Mouse (Mus musculus): ENCODE results near the gene Bspry. TPM values are rescaled to one million over a fixed set of nuclear protein-coding genes. Genes with fewer than 3 reads are reported as not detected.

Bspry gene
- polyA plus RNA-seq, 1 experiment from 2014 or later: 38.2 TPM

- Histone ChIP-seq H3K9ac (ENCODE audit: low read depth, low read length) (no peak overlapping the region), H3K9me3 (replicated peaks; ENCODE audit: low read length) (no peaks in the 10 kb centered on the region), H3K4me2 (ENCODE audit: low read length) (no peak overlapping the region), H3K27me3 (ENCODE audit: insufficient read depth, low read length) (no peaks in the 10 kb centered on the region), H3K27ac (peak overlapping the region; percentile 81), H3K36me3 (ENCODE audit: insufficient read depth, low read length) (peaks cover 14% of the 10 kb centered on the region), H3K4me3 (replicated peaks; ENCODE audit: low read depth, low read length) (no peak overlapping the region), H3K4me1 (replicated peaks; ENCODE audit: insufficient read depth, low read length) (peaks cover 38% of the 10 kb centered on the region)
- TF ChIP-seq CTCF (IDR thresholded peaks at IDR 0.05; ENCODE audit: low read depth): no peak
- DNase-seq (ENCODE audit: low spot score) (no peak), ATAC-seq (replicated peaks; ENCODE audit: low FRiP score, low read depth) (no peak)
- 85% methylated on average over 1 of the region's 1 CpGs for WGBS
Measured at GRCm38 (mm10) chr4:62516579-62516978, 36.7 kb downstream of the Bspry start.

- DNase-seq (ENCODE audit: low spot score) (no peak), ATAC-seq (replicated peaks; ENCODE audit: low FRiP score, low read depth) (no peak)
- no peak for TF ChIP-seq CTCF (IDR thresholded peaks at IDR 0.05; ENCODE audit: low read depth)
- H3K9me3 ChIP-seq (replicated peaks; ENCODE audit: low read length): no peaks in the 10 kb centered on the region
- H3K27me3 ChIP-seq (ENCODE audit: insufficient read depth, low read length): no peaks in the 10 kb centered on the region
- 86% methylated on average over 8 of the region's 8 CpGs for WGBS
- H3K27ac ChIP-seq: peak overlapping the region; percentile 90
- no peak overlapping the region for H3K4me3 ChIP-seq (replicated peaks; ENCODE audit: low read depth, low read length)
- H3K4me2 ChIP-seq (ENCODE audit: low read length): no peak overlapping the region
- peaks cover 38% of the 10 kb centered on the region for H3K4me1 ChIP-seq (replicated peaks; ENCODE audit: insufficient read depth, low read length)
- peaks cover 10% of the 10 kb centered on the region for H3K36me3 ChIP-seq (ENCODE audit: insufficient read depth, low read length)
- H3K9ac ChIP-seq (ENCODE audit: low read depth, low read length): no peak overlapping the region
Measured at GRCm38 (mm10) chr4:62517046-62517445, 37.2 kb downstream of the Bspry start.

GRCm38 (mm10) chr4:62517538-62518415 is 37.9 kb downstream of the Bspry start:
- H3K27me3 ChIP-seq (ENCODE audit: insufficient read depth, low read length): no peaks in the 10 kb centered on the region
- H3K4me3 ChIP-seq (replicated peaks; ENCODE audit: low read depth, low read length): peak overlapping the region; percentile 83; the same call in 1 of the 2 replicates
- no peak for TF ChIP-seq CTCF (IDR thresholded peaks at IDR 0.05; ENCODE audit: low read depth)
- ATAC-seq (replicated peaks; ENCODE audit: low FRiP score, low read depth) (no peak), DNase-seq (ENCODE audit: low spot score) (no peak)
- H3K9ac ChIP-seq (ENCODE audit: low read depth, low read length): peak overlapping the region; percentile 78; the same call in 1 of the 2 replicates
- H3K27ac ChIP-seq: peak overlapping the region; percentile 90; the same call in 1 of the 2 replicates
- H3K4me1 ChIP-seq (replicated peaks; ENCODE audit: insufficient read depth, low read length): peaks cover 38% of the 10 kb centered on the region
- peak overlapping the region; percentile 88 for H3K4me2 ChIP-seq (ENCODE audit: low read length)
- 58% methylated on average over 10 of the region's 10 CpGs for WGBS
- peaks cover 7% of the 10 kb centered on the region; the same call in 1 of the 2 replicates for H3K36me3 ChIP-seq (ENCODE audit: insufficient read depth, low read length)
- no peaks in the 10 kb centered on the region for H3K9me3 ChIP-seq (replicated peaks; ENCODE audit: low read length)

- peak; percentile 17; the same call in 1 of the 2 replicates for ATAC-seq (replicated peaks; ENCODE audit: low FRiP score, low read depth)
- TF ChIP-seq CTCF (IDR thresholded peaks at IDR 0.05; ENCODE audit: low read depth): peak; percentile 16; the same call in 1 of the 2 replicates
- Histone ChIP-seq H3K9me3 (replicated peaks; ENCODE audit: low read length) (no peaks in the 10 kb centered on the region), H3K27me3 (ENCODE audit: insufficient read depth, low read length) (no peaks in the 10 kb centered on the region), H3K27ac (peak overlapping the region; percentile 90), H3K4me1 (replicated peaks; ENCODE audit: insufficient read depth, low read length) (peaks cover 38% of the 10 kb centered on the region), H3K36me3 (ENCODE audit: insufficient read depth, low read length) (no peaks in the 10 kb centered on the region), H3K4me3 (replicated peaks; ENCODE audit: low read depth, low read length) (peak overlapping the region; percentile 83), H3K9ac (ENCODE audit: low read depth, low read length) (peak overlapping the region; percentile 78), H3K4me2 (ENCODE audit: low read length) (peak overlapping the region; percentile 88)
- 29% methylated on average over 13 of the region's 13 CpGs for WGBS
- no peak for DNase-seq (ENCODE audit: low spot score)
Measured at GRCm38 (mm10) chr4:62518416-62519121, 38.7 kb downstream of the Bspry start.

DNA sequence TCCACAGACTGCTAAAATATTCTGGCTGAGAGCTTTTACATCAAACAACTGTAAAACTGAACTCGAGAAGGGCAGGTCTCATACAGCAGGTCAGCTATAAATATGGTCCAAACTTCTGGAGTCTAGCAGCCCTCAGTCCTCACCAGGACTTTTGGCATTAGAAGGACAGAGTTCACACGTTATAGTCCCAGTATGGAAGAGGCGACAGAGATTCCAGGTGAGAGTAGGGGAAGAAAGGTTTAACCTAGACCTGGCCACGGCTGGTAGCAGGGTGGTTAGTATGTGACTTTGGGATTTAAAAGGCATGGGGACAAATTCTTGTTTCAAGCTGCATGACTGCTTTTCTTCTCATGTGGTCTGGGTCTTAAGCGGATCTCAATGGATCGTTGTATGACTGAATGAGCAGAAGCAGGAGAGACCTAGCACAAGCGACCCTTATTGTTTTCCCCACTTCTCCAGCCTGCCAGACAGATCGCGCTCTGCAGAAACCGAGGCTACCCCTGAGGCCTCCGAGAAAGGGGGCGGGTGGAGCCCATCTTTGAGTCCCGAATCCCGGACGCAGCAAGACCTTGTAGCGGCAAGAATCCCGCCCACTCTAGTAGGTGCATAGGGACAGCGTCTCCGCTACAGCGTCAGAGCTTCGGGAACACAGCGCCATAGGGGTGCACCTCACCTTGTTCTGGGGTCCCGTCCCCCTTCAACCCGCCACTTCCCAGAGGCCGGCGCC is 39.4 kb downstream of the Bspry start:
- peak; percentile 60 for ATAC-seq (replicated peaks; ENCODE audit: low FRiP score, low read depth)
- Histone ChIP-seq H3K4me3 (replicated peaks; ENCODE audit: low read depth, low read length) (peak overlapping the region; percentile 83), H3K36me3 (ENCODE audit: insufficient read depth, low read length) (no peaks in the 10 kb centered on the region), H3K4me2 (ENCODE audit: low read length) (peak overlapping the region; percentile 88), H3K27me3 (ENCODE audit: insufficient read depth, low read length) (no peaks in the 10 kb centered on the region), H3K9me3 (replicated peaks; ENCODE audit: low read length) (no peaks in the 10 kb centered on the region), H3K9ac (ENCODE audit: low read depth, low read length) (peak overlapping the region; percentile 78), H3K4me1 (replicated peaks; ENCODE audit: insufficient read depth, low read length) (peaks cover 42% of the 10 kb centered on the region), H3K27ac (peak overlapping the region; percentile 90)
- under 1% methylated on average over 26 of the region's 26 CpGs for WGBS
- peak; percentile 40 for DNase-seq (ENCODE audit: low spot score)
- no peak for TF ChIP-seq CTCF (IDR thresholded peaks at IDR 0.05; ENCODE audit: low read depth)

DNA sequence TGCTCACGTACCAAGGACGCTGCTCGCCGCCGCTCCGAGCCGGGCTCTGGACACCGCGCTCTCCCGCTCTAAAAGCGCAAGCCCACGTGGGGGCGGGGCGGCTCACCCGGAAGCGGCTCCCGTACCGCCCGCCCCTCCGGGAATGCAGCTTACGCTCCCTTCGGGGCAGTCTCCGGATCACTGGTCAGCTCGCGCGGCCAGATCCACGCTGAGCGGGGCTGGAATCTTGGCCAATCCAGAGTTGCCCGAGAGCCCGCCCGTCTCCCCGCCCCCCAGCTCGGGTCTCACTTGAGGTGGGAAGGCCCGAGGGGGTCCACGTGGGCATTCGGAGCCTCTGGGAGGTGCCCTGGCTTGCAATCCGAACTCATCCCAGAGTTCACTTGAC is 40.0 kb downstream of the Bspry start, which contains the start of gene Alad:
Gene Alad, minus strand, starts transcription at position 70 of the 385 bp plus-strand sequence.
- Histone ChIP-seq H3K27ac (peak within 1 kb of the TSS; percentile 90), H3K36me3 (ENCODE audit: insufficient read depth, low read length) (no peaks in the 10 kb centered on the region), H3K4me2 (ENCODE audit: low read length) (peak within 1 kb of the TSS; percentile 88), H3K27me3 (ENCODE audit: insufficient read depth, low read length) (no peaks in the 10 kb centered on the region), H3K4me3 (replicated peaks; ENCODE audit: low read depth, low read length) (peak within 1 kb of the TSS; percentile 83), H3K9me3 (replicated peaks; ENCODE audit: low read length) (no peaks in the 10 kb centered on the region), H3K9ac (ENCODE audit: low read depth, low read length) (peak within 1 kb of the TSS; percentile 78), H3K4me1 (replicated peaks; ENCODE audit: insufficient read depth, low read length) (peaks cover 44% of the 10 kb centered on the region)
- DNase-seq (ENCODE audit: low spot score): peak; percentile 94
- WGBS: under 1% methylated on average over 36 of the region's 37 CpGs
- TF ChIP-seq CTCF (IDR thresholded peaks at IDR 0.05; ENCODE audit: low read depth): no peak
- ATAC-seq (replicated peaks; ENCODE audit: low FRiP score, low read depth): peak; percentile 95
